Mouse (Mus musculus) heart, embryonic 11.5 days (tissue): ENCODE results near the gene Adamtsl2. TPM values are rescaled to one million over a fixed set of nuclear protein-coding genes. Genes with fewer than 3 reads are reported as not detected.

Source experiments
- ATAC-seq: fragments of 200-750 bp; cut with Nextera tagmentation; replicated peaks from 2 replicates; pipeline ENCODE4 v1.8.0; 2017; ENCODE audit warnings: moderate library complexity; ENCODE audit not compliant: insufficient number of reproducible peaks, low FRiP score, low TSS enrichment
- H3K27ac ChIP-seq: fragments of 300-500 bp; sonication (generic); 2 replicates; pipeline ENCODE4 v1.5.1; 2014; ENCODE audit warnings: mild to moderate bottlenecking, low read depth, low read length
- H3K27me3 ChIP-seq: fragments of 300-500 bp; sonication (generic); 2 replicates; pipeline ENCODE4 v1.6.1; 2014; ENCODE audit warnings: mild to moderate bottlenecking, low read length, mixed read lengths; ENCODE audit not compliant: control insufficient read depth, insufficient read depth
- H3K36me3 ChIP-seq: fragments of 300-500 bp; sonication (generic); 2 replicates; pipeline ENCODE4 v1.6.1; 2014; ENCODE audit warnings: mild to moderate bottlenecking, low read length, moderate library complexity, mixed read lengths; ENCODE audit not compliant: control insufficient read depth, insufficient read depth
- H3K4me1 ChIP-seq: fragments of 300-500 bp; sonication (generic); 2 replicates; pipeline ENCODE4 v1.6.1; 2014; ENCODE audit warnings: low read length; ENCODE audit not compliant: control insufficient read depth, insufficient read depth
- H3K4me2 ChIP-seq: fragments of 300-500 bp; sonication (generic); 2 replicates; pipeline ENCODE4 v1.6.1; 2014; ENCODE audit warnings: mild to moderate bottlenecking, moderate library complexity
- H3K4me3 ChIP-seq: fragments of 300-500 bp; sonication (generic); 2 replicates; pipeline ENCODE4 v1.5.1; 2014; ENCODE audit warnings: low read depth, low read length
- H3K9ac ChIP-seq: fragments of 300-500 bp; sonication (generic); 2 replicates; pipeline ENCODE4 v1.6.1; 2014; ENCODE audit warnings: mild to moderate bottlenecking, low read depth, low read length, moderate library complexity
- H3K9me3 ChIP-seq: fragments of 300-500 bp; sonication (generic); replicated peaks from 2 replicates; pipeline ENCODE4 v1.6.1; 2016; ENCODE audit warnings: low read length; ENCODE audit not compliant: control insufficient read depth
- WGBS: fragments of 180-500 bp; shearing (Covaris S2); extraction: QIAGEN DNeasy Blood & Tissue Kit; methylation state at CpG from one replicate; pipeline ENCODE4 v1.1.7; 2014; ENCODE audit not compliant: insufficient replicate concordance; 5-methylcytosine and 5-hydroxymethylcytosine counted together
- polyA plus RNA-seq: library from polyadenylated mRNA; unstranded; fragments of >200 nt; fragmentation: Nextera tagmentation; extraction: Ambion mirVana; gene quantifications from 2 replicates; pipeline ENCODE4 v1.2.1, GENCODE M21; 2014

The Adamtsl2 gene
- polyA plus RNA-seq, 1 experiment from 2014 or later: 9.0 TPM

- 58% methylated on average over 3 of the region's 3 CpGs for WGBS
- H3K27me3 ChIP-seq: 0 out of 2 replicates have a peak, but pooled peaks cover 2% of the 10 kb centered on the region
- H3K36me3 ChIP-seq: no peaks in the 10 kb centered on the region
- no peak overlapping the region for H3K27ac ChIP-seq
- no peak overlapping the region for H3K4me3 ChIP-seq
- no peaks in the 10 kb centered on the region for H3K9me3 ChIP-seq
- H3K9ac ChIP-seq: no peak overlapping the region
- H3K4me2 ChIP-seq: no peak overlapping the region
- ATAC-seq: no peak
- H3K4me1 ChIP-seq: 0 out of 2 replicates have a peak, but pooled peaks cover 4% of the 10 kb centered on the region
Measured at GRCm38 (mm10) chr2:27069646-27070045, 9.5 kb upstream of the Adamtsl2 start.

- H3K9me3 ChIP-seq: no peaks in the 10 kb centered on the region
- WGBS: 79% methylated on average over 2 of the region's 2 CpGs
- H3K36me3 ChIP-seq: no peaks in the 10 kb centered on the region
- H3K9ac ChIP-seq: no peak overlapping the region
- no peak for ATAC-seq
- no peak overlapping the region for H3K4me2 ChIP-seq
- no peak overlapping the region for H3K27ac ChIP-seq
- no peak overlapping the region for H3K4me3 ChIP-seq
- peaks cover 8% of the 10 kb centered on the region for H3K4me1 ChIP-seq
- 0 out of 2 replicates have a peak, but pooled peaks cover 2% of the 10 kb centered on the region for H3K27me3 ChIP-seq
Measured at GRCm38 (mm10) chr2:27070247-27070813, 8.8 kb upstream of the Adamtsl2 start.

GRCm38 (mm10) chr2:27071137-27071536, 8.0 kb upstream of the Adamtsl2 start:
- 0 out of 2 replicates have a peak, but pooled peaks cover 2% of the 10 kb centered on the region for H3K27me3 ChIP-seq
- 24% methylated on average over 4 of the region's 4 CpGs for WGBS
- H3K27ac ChIP-seq: no peak overlapping the region
- H3K36me3 ChIP-seq: no peaks in the 10 kb centered on the region
- H3K4me3 ChIP-seq: no peak overlapping the region
- no peak; the same call in 1 of the 2 replicates for ATAC-seq
- no peaks in the 10 kb centered on the region for H3K9me3 ChIP-seq
- 0 out of 2 replicates have a peak overlapping the region, but pooled peaks have one; percentile 16 for H3K9ac ChIP-seq
- no peak overlapping the region for H3K4me2 ChIP-seq
- H3K4me1 ChIP-seq: peaks cover 13% of the 10 kb centered on the region

- no peaks in the 10 kb centered on the region for H3K36me3 ChIP-seq
- WGBS: 77% methylated on average over 2 of the region's 2 CpGs
- no peak within 1 kb of the TSS for H3K4me3 ChIP-seq
- H3K4me2 ChIP-seq: no peak within 1 kb of the TSS
- 0 out of 2 replicates have a peak, but pooled peaks cover 2% of the 10 kb centered on the region for H3K27me3 ChIP-seq
- H3K9ac ChIP-seq: 0 out of 2 replicates have a peak within 1 kb of the TSS, but pooled peaks have one; percentile 16
- H3K4me1 ChIP-seq: peaks cover 13% of the 10 kb centered on the region
- no peaks in the 10 kb centered on the region for H3K9me3 ChIP-seq
- ATAC-seq: no peak
- H3K27ac ChIP-seq: no peak within 1 kb of the TSS
Measured at GRCm38 (mm10) chr2:27071978-27072377, 7.2 kb upstream of the Adamtsl2 start, which contains the start of gene Mymk. Gene Mymk (minus strand): TSS chr2:27072179.

GRCm38 (mm10) chr2:27073407-27073806, 5.8 kb upstream of the Adamtsl2 start:
- Histone ChIP-seq H3K4me1 (peaks cover 22% of the 10 kb centered on the region), H3K27ac (no peak overlapping the region), H3K9me3 (no peaks in the 10 kb centered on the region), H3K9ac (no peak overlapping the region), H3K27me3 (no peaks in the 10 kb centered on the region), H3K36me3 (no peaks in the 10 kb centered on the region), H3K4me3 (no peak overlapping the region), H3K4me2 (no peak overlapping the region)
- no peak for ATAC-seq
- 68% methylated on average over 4 of the region's 4 CpGs for WGBS

- Histone ChIP-seq H3K9ac (no peak overlapping the region), H3K27me3 (no peaks in the 10 kb centered on the region), H3K27ac (no peak overlapping the region)
Measured at GRCm38 (mm10) chr2:27074804-27075203, 4.4 kb upstream of the Adamtsl2 start.

GRCm38 (mm10) chr2:27075485-27075884, 3.7 kb upstream of the Adamtsl2 start:
- Histone ChIP-seq H3K27me3 (no peaks in the 10 kb centered on the region), H3K27ac (no peak overlapping the region), H3K4me3 (no peak overlapping the region), H3K9me3 (no peaks in the 10 kb centered on the region), H3K4me1 (peaks cover 40% of the 10 kb centered on the region), H3K4me2 (no peak overlapping the region), H3K36me3 (no peaks in the 10 kb centered on the region), H3K9ac (no peak overlapping the region)
- ATAC-seq: no peak
- WGBS: 53% methylated on average over 3 of the region's 3 CpGs

More at GRCm38 (mm10) chr2:27074804-27075203, 4.4 kb upstream of the Adamtsl2 start:
- ATAC-seq: no peak
- Histone ChIP-seq H3K36me3 (no peaks in the 10 kb centered on the region), H3K4me2 (no peak overlapping the region), H3K9me3 (no peaks in the 10 kb centered on the region), H3K4me1 (peaks cover 35% of the 10 kb centered on the region), H3K4me3 (no peak overlapping the region)
- WGBS: 76% methylated on average over 4 of the region's 4 CpGs

GRCm38 (mm10) chr2:27077655-27078244, 1.4 kb upstream of the Adamtsl2 start:
- H3K9me3 ChIP-seq: no peaks in the 10 kb centered on the region
- H3K27me3 ChIP-seq: 0 out of 2 replicates have a peak, but pooled peaks cover 2% of the 10 kb centered on the region
- H3K4me2 ChIP-seq: no peak overlapping the region
- no peak overlapping the region for H3K4me3 ChIP-seq
- H3K36me3 ChIP-seq: no peaks in the 10 kb centered on the region
- H3K4me1 ChIP-seq: peaks cover 36% of the 10 kb centered on the region
- no peak overlapping the region for H3K9ac ChIP-seq
- no peak overlapping the region for H3K27ac ChIP-seq
- 62% methylated on average over 10 of the region's 10 CpGs for WGBS
- ATAC-seq: no peak
